Mouse (Mus musculus) hindbrain, embryonic 13.5 days (tissue): Measurements from ENCODE around the gene Aif1. TPM values are rescaled to one million over a fixed set of nuclear protein-coding genes. Genes with fewer than 3 reads are reported as not detected.

Experiments
- ATAC-seq: fragments of 200-750 bp; cut with Nextera tagmentation; 2 replicates; pipeline ENCODE4 v1.8.0; 2017; ENCODE audit warnings: moderate TSS enrichment; ENCODE audit not compliant: low FRiP score
- H3K27ac ChIP-seq: fragments of 300-500 bp; sonication (generic); 2 replicates; pipeline ENCODE4 v1.5.1; 2015; ENCODE audit warnings: inconsistent platforms, mild to moderate bottlenecking, moderate library complexity
- H3K27me3 ChIP-seq: fragments of 300-500 bp; sonication (generic); 2 replicates; pipeline ENCODE4 v1.6.1; 2015; ENCODE audit warnings: mild to moderate bottlenecking, inconsistent platforms
- H3K36me3 ChIP-seq: fragments of 300-500 bp; sonication (generic); 2 replicates; pipeline ENCODE4 v1.6.1; 2015; ENCODE audit warnings: mild to moderate bottlenecking, inconsistent platforms
- H3K4me1 ChIP-seq: fragments of 300-500 bp; sonication (generic); replicated peaks from 2 replicates; pipeline ENCODE4 v1.6.1; 2015; ENCODE audit warnings: inconsistent platforms
- H3K4me2 ChIP-seq: fragments of 300-500 bp; sonication (generic); 2 replicates; pipeline ENCODE4 v1.6.1; 2015; ENCODE audit warnings: inconsistent platforms, mild to moderate bottlenecking, moderate library complexity
- H3K4me3 ChIP-seq: fragments of 300-500 bp; sonication (generic); 2 replicates; pipeline ENCODE4 v1.5.1; 2015; ENCODE audit warnings: mild to moderate bottlenecking, inconsistent platforms
- H3K9ac ChIP-seq: fragments of 300-500 bp; sonication (generic); 2 replicates; pipeline ENCODE4 v1.6.1; 2015; ENCODE audit warnings: mild to moderate bottlenecking, inconsistent platforms
- H3K9me3 ChIP-seq: fragments of 300-500 bp; sonication (generic); 2 replicates; pipeline ENCODE4 v1.6.1; 2016; ENCODE audit warnings: inconsistent platforms
- WGBS: fragments of 180-500 bp; shearing (Covaris S2); methylation state at CpG from one replicate; pipeline ENCODE4 v1.1.7; 2015; 5-methylcytosine and 5-hydroxymethylcytosine counted together
- polyA plus RNA-seq: library from polyadenylated mRNA; unstranded; fragments of >200 nt; fragmentation: Nextera tagmentation; extraction: Ambion mirVana; gene quantifications from 2 replicates; pipeline ENCODE4 v1.2.1, GENCODE M21; 2015

The Aif1 gene
- polyA plus RNA-seq, 1 experiment from 2014 or later = 11.6 TPM

GRCm38 (mm10) chr17:35204494-35205379 lies 28.9 kb upstream of the Aif1 start, which contains the start of gene Lta:
TSS of gene Lta (minus strand) at chr17:35205351.
- H3K9ac ChIP-seq = peak within 1 kb of the TSS; percentile 29; the same call in 1 of the 2 replicates
- WGBS = 35% methylated on average over 20 of the region's 20 CpGs

DNA sequence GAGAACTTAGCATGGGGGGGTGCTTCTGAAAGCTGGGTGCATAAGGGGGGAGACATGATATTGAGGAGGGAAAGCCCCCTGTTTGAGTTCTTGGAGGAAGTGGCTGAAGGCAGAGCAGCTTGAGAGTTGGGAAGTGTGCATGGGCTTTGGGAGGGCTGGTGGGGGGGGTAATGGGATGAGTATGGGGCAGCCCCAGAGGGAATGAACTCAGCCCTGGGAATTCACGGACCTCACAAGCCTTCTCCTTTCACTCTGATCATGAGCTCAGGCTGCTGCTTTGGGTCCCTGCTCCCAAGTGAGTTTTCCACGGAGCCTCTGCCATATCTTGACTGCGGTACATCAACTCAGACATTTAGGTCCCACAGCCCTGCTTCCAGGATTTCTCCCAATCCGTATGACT lies 26.6 kb upstream of the Aif1 start:
- Histone ChIP-seq H3K36me3 (no peaks in the 10 kb centered on the region), H3K27me3 (peaks cover 69% of the 10 kb centered on the region), H3K9ac (no peak overlapping the region), H3K4me1 (0 out of 2 replicates have a peak, but pooled peaks cover 4% of the 10 kb centered on the region), H3K27ac (no peak overlapping the region), H3K9me3 (no peaks in the 10 kb centered on the region), H3K4me3 (no peak overlapping the region), H3K4me2 (no peak overlapping the region)
- whole genome bisulfite sequencing = 81% methylated on average over 4 of the region's 4 CpGs
- ATAC-seq = no peak

More at GRCm38 (mm10) chr17:35204494-35205379, 28.9 kb upstream of the Aif1 start, which contains the start of gene Lta:
- Histone ChIP-seq H3K9me3 (no peaks in the 10 kb centered on the region), H3K27ac (no peak within 1 kb of the TSS), H3K4me3 (no peak within 1 kb of the TSS), H3K36me3 (no peaks in the 10 kb centered on the region), H3K4me1 (0 out of 2 replicates have a peak, but pooled peaks cover 4% of the 10 kb centered on the region), H3K4me2 (no peak within 1 kb of the TSS), H3K27me3 (peaks cover 55% of the 10 kb centered on the region)
- ATAC-seq = no peak

DNA sequence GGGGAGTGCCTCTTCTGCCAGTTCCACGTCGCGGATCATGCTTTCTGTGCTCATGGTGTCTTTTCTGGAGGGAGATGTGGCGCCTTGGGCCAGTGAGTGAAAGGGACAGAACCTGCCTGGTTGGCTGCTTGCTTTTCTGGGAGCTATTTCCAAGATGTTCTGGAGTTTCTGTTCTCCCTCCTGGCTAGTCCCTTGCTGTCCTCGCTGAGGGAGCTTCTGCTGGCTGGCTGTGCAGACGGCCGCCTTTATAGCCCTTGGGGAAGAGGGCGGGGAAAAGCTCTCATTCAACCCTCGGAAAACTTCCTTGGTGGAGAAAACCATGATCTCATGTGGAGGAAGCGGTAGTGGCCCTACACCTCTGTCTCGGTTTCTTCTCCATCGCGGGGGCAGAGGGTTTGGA lies 25.9 kb upstream of the Aif1 start, which contains the start of gene Tnf:
TSS of gene Tnf (minus strand) at position 221 of the 400 bp plus-strand sequence.
- H3K4me3 ChIP-seq = no peak within 1 kb of the TSS
- ATAC-seq = no peak

DNA sequence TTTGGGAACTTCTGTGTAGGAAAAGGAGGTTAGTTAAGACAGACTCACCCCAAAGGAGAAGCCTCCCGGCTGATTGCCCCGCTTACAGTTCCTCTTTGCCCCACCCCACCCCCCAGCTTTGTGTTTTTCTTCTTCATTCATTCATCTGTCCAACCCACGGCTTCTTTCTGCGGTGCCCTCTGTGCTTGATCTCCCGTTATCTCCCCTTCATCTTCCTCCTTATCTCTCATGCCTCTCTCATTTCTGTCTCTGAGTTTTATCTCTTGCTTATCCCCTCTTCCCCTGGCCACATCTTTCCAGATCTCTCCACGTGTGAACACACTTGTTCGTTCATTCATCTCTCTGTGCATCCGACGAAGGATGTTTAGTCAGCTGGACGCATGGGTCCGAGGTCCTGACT lies 25.3 kb upstream of the Aif1 start:
- H3K4me3 ChIP-seq = no peak overlapping the region
- 75% methylated on average over 11 of the region's 11 CpGs for WGBS
- no peak overlapping the region for H3K9ac ChIP-seq
- no peak overlapping the region for H3K27ac ChIP-seq
- H3K4me2 ChIP-seq = no peak overlapping the region
- H3K9me3 ChIP-seq = no peaks in the 10 kb centered on the region
- peaks cover 82% of the 10 kb centered on the region for H3K27me3 ChIP-seq
- no peak for ATAC-seq
- H3K4me1 ChIP-seq = peaks cover 6% of the 10 kb centered on the region
- H3K36me3 ChIP-seq = no peaks in the 10 kb centered on the region

More for the DNA sequence above, 25.9 kb upstream of the Aif1 start, which contains the start of gene Tnf:
- Histone ChIP-seq H3K4me1 (0 out of 2 replicates have a peak, but pooled peaks cover 4% of the 10 kb centered on the region), H3K9me3 (no peaks in the 10 kb centered on the region), H3K4me2 (no peak within 1 kb of the TSS), H3K36me3 (no peaks in the 10 kb centered on the region), H3K9ac (no peak within 1 kb of the TSS), H3K27ac (no peak within 1 kb of the TSS), H3K27me3 (peaks cover 76% of the 10 kb centered on the region)
- WGBS = 52% methylated on average over 13 of the region's 13 CpGs

DNA sequence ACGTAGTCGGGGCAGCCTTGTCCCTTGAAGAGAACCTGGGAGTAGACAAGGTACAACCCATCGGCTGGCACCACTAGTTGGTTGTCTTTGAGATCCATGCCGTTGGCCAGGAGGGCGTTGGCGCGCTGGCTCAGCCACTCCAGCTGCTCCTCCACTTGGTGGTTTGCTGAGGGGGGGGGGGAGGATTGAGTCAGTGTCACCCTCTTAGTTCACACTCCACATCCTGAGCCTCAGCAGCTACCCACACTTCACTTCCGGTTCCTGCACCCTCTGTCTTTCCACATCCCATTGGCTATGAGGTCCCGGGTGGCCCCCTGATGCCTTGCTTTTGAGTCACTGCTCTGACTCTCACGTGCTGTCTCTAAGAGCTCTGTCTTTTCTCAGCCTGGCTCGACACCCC lies 24.5 kb upstream of the Aif1 start:
- Histone ChIP-seq H3K9me3 (no peaks in the 10 kb centered on the region), H3K27me3 (peaks cover 89% of the 10 kb centered on the region), H3K36me3 (no peaks in the 10 kb centered on the region), H3K4me3 (no peak overlapping the region), H3K27ac (no peak overlapping the region), H3K4me2 (no peak overlapping the region), H3K4me1 (peaks cover 13% of the 10 kb centered on the region), H3K9ac (no peak overlapping the region)
- no peak for ATAC-seq
- WGBS = 89% methylated on average over 11 of the region's 11 CpGs

DNA sequence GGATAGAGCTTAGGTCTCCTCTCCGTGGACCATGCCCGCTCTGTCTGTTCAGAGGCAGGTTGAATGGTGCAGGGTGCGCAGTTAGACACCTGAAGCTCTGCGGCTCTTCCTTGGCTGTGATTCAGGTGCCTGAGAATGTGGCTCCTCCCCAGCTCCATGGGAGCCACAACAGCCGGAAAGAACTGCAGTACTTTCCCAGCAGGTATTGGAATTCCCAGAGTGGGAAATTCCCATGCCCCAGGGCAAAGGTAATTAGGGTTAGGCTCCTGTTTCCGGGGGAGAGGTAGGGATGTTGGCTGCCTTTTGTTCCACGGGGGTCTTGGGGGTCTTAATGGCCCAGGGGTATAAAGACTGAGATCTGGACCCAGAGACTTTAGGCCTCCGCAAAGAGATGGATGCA lies 23.1 kb upstream of the Aif1 start:
- H3K27ac ChIP-seq = no peak overlapping the region
- 32% methylated on average over 8 of the region's 8 CpGs for WGBS
- no peak overlapping the region for H3K4me3 ChIP-seq
- no peaks in the 10 kb centered on the region for H3K36me3 ChIP-seq
- H3K4me2 ChIP-seq = no peak overlapping the region
- peaks cover 90% of the 10 kb centered on the region for H3K27me3 ChIP-seq
- no peak for ATAC-seq
- no peaks in the 10 kb centered on the region for H3K9me3 ChIP-seq
- H3K4me1 ChIP-seq = peaks cover 18% of the 10 kb centered on the region
- no peak overlapping the region for H3K9ac ChIP-seq

- Histone ChIP-seq H3K4me1 (peaks cover 18% of the 10 kb centered on the region), H3K4me3 (no peak overlapping the region), H3K9me3 (no peaks in the 10 kb centered on the region), H3K27ac (no peak overlapping the region), H3K9ac (no peak overlapping the region), H3K36me3 (no peaks in the 10 kb centered on the region), H3K4me2 (no peak overlapping the region), H3K27me3 (peaks cover 87% of the 10 kb centered on the region)
- WGBS = 73% methylated on average over 7 of the region's 7 CpGs
- no peak for ATAC-seq
Observed at GRCm38 (mm10) chr17:35198029-35198428, 22.2 kb upstream of the Aif1 start.

- Histone ChIP-seq H3K4me2 (no peak overlapping the region), H3K36me3 (no peaks in the 10 kb centered on the region), H3K27ac (no peak overlapping the region), H3K27me3 (peaks cover 78% of the 10 kb centered on the region), H3K4me3 (no peak overlapping the region), H3K9me3 (no peaks in the 10 kb centered on the region), H3K4me1 (peaks cover 18% of the 10 kb centered on the region), H3K9ac (no peak overlapping the region)
- 48% methylated on average over 6 of the region's 6 CpGs for WGBS
- ATAC-seq = no peak
Observed at GRCm38 (mm10) chr17:35197126-35197525, 21.3 kb upstream of the Aif1 start.

- H3K9ac ChIP-seq = no peak overlapping the region
- peaks cover 18% of the 10 kb centered on the region for H3K4me1 ChIP-seq
Observed at GRCm38 (mm10) chr17:35196321-35196641, 20.4 kb upstream of the Aif1 start.

DNA sequence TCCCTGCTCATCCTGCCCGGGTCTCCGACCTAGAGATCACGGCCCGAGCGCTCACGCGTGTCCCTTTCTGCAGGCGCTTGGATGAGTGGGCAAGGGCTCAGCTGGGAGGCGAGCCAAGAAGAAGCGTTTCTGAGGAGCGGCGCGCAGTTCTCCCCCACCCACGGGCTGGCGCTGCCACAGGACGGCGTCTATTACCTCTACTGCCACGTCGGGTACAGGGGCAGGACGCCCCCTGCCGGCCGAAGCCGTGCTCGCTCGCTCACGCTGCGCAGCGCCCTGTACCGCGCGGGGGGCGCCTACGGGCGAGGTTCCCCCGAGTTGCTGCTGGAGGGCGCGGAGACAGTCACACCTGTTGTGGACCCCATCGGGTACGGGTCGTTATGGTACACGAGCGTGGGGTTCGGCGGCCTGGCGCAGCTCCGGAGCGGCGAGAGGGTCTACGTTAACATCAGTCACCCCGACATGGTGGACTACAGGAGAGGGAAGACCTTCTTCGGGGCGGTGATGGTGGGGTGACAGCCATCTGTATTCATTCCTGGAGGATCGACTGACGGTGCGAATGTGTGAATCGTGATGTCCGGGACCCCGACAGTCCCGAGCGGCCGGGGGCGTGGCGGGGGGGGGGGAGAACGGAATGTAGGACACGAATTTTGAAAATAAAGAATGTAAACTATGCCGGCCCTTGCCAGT lies 19.9 kb upstream of the Aif1 start:
- Histone ChIP-seq H3K4me1 (peaks cover 18% of the 10 kb centered on the region), H3K27me3 (peaks cover 64% of the 10 kb centered on the region), H3K4me3 (peak overlapping the region; percentile 40), H3K36me3 (no peaks in the 10 kb centered on the region), H3K9me3 (no peaks in the 10 kb centered on the region), H3K27ac (no peak overlapping the region), H3K4me2 (peak overlapping the region; percentile 65), H3K9ac (peak overlapping the region; percentile 62)
- ATAC-seq = peak; percentile 57; the same call in 1 of the 2 replicates
- WGBS = 1% methylated on average over 66 of the region's 66 CpGs

More at GRCm38 (mm10) chr17:35196321-35196641, 20.4 kb upstream of the Aif1 start:
- Histone ChIP-seq H3K4me3 (peak overlapping the region; percentile 40), H3K9me3 (no peaks in the 10 kb centered on the region), H3K36me3 (no peaks in the 10 kb centered on the region), H3K27ac (no peak overlapping the region), H3K4me2 (peak overlapping the region; percentile 65), H3K27me3 (peaks cover 69% of the 10 kb centered on the region)
- no peak for ATAC-seq
- 31% methylated on average over 9 of the region's 9 CpGs for WGBS

- Histone ChIP-seq H3K9me3 (no peaks in the 10 kb centered on the region), H3K9ac (peak overlapping the region; percentile 62), H3K4me2 (peak overlapping the region; percentile 65), H3K4me3 (peak overlapping the region; percentile 40), H3K27ac (no peak overlapping the region), H3K36me3 (no peaks in the 10 kb centered on the region), H3K4me1 (peaks cover 18% of the 10 kb centered on the region), H3K27me3 (peaks cover 57% of the 10 kb centered on the region)
- ATAC-seq = no peak
- 41% methylated on average over 19 of the region's 19 CpGs for WGBS
Observed at GRCm38 (mm10) chr17:35194844-35195630, 19.2 kb upstream of the Aif1 start.
